Mouse (Mus musculus): ENCODE measurements around the gene Prdm8.

Prdm8 gene

DNA sequence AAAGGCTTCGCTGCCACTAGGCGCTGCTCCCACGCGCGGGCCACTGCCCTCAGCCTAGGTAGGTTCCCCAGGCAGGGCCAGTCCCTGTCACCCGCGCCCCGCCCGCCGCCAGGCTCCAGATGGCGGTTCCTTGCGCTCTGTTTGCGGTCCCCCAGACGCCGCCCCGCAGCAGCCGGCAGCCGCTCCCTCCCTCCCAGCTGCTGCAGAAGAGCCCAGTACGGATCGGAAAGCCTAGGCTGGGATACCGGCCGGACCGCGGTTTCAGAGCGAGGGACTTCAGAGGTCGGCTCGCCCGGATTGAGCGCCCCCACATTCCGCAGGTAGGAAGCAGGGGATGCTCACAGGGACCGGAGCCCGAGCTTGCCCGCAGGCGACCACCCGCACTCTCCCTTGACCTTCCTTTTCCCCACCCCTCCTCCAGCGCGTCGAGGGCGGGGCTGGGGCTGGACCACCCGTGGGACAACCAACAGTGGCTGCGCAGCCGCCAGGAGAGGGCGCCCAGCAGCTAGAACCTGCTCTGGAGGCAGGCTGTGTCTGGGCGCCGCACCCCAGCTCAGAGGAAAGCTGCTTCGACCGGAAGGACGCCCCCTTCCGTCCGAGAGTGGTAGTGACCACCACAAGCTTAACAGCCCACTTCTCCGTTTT is at the start of gene Prdm8:
Gene Prdm8, plus strand, starts transcription at position 19 of the 645 bp plus-strand sequence.
- in situ Hi-C loops (cut with MboI; ENCODE audit: low pct_unique_long_range_greater_than_20kb in 1 of 2, low sequenced_read_pairs in 2 of 2, unreplicated experiment in 1 of 2), result no loop called here

DNA sequence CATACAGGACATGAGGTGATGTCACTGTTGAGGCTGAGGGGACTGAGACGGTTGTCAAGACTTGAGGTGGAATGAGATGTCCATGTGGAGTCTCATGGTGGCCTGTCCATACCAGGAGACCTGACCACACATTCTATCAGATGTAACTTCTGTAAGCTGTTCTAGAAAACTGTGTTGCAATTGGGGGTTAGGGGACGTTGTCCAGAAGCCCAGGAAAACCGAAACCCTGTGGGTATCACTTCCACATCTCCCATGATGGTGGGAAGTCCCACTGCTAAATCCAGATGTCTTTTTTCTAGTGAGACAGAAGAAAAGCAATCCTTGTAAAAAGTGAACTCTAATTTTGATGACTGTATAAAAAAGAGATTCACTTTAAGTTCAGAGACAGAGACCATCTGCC is 39.9 kb upstream of the Prdm8 start:
- in situ Hi-C loops (cut with MboI; ENCODE audit: low pct_unique_long_range_greater_than_20kb in 1 of 2, low sequenced_read_pairs in 2 of 2, unreplicated experiment in 1 of 2), result no loop called here

DNA sequence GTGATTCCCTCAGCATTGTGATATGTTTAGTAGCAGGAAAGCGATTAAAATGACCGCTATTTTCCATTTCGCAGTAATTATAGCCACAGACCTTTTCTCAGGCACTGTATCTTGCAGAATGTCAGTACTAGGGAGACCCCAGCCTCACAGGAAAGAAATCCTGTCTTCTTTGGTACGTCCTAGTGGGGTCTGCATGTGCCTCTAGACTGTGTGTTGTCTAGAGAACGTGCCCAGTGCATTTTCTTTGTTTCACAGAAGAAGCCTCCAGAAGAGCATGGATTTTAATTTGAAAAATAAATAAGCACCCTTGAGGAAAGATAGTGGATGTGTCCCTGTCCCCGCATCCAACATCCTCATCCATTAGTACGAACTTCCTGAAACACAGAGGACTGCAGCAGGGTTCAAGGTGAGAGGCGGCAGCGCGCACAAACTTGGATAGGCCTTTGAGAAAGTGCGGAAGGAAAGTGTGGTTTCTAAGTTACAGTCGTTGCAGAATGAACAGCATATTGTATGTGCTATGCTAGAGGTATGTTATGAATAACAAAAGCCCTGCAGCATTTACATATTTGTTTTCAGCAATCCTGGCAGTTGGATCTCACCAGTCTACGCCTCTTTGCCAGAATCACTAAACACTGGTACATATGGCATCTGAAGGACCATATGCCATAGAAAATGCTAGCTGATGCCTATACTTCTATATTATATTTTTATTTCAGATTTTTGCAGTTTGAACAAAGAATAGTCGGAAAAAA is 28.3 kb upstream of the Prdm8 start:
- in situ Hi-C loops (cut with MboI; ENCODE audit: low pct_unique_long_range_greater_than_20kb in 1 of 2, low sequenced_read_pairs in 2 of 2, unreplicated experiment in 1 of 2), result no loop called here

DNA sequence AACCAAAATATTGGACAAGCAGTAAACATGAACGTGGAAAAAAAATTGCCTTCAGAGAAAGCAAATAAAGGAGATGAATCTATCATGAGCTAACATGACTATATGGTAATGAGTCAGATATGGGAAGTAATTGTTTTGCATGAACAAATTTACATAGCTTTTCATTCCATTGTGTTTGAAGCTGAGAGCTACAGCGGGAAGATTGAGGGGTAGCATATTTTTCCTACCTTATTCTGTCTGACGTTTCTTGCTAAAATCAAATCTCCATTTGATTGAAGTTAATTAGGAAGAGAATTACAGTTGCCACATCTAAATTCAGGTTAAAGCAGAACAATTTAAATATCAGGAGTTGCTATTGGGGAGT is 27.7 kb upstream of the Prdm8 start:
- in situ Hi-C loops (cut with MboI; ENCODE audit: low pct_unique_long_range_greater_than_20kb in 1 of 2, low sequenced_read_pairs in 2 of 2, unreplicated experiment in 1 of 2), result no loop called here

DNA sequence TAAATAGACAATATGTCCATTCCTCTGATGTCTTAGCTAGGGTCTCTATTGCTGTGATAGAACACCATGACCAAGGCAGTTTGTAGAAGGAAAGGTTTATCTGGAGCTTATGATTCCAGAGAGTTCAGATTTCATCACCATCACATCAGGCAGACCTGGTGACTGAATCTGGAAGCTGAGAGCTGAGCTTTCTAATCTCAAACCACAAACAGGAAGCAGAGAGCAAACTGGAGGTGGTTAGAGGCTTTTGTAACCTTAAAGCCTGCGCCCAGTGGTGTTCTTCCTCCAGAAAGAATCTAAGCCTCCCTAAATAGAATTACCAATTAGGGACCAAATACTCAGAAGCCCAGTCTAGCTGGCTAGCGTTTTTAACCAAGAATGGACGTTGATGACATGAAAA is 20.1 kb upstream of the Prdm8 start:
- in situ Hi-C loops (cut with MboI; ENCODE audit: low pct_unique_long_range_greater_than_20kb in 1 of 2, low sequenced_read_pairs in 2 of 2, unreplicated experiment in 1 of 2), result no loop called here

DNA sequence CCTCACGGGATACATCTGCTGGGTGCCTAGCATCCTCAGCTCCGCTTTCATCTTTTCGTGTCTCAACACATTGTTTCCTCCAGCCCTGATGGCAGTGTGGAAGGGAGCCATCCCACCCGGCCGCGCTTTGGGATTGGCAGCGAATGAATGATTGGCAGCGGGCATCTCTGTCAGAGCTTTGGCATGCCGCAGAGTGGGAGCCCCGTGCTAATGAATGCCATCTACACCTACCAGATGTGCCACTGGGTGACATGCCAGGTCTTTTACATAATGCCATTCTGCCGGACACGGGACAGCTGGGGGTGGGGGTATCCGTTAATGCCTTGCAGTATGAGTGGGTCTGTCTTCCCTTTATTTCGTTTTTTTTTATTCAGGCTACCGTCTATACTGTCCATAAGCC is 882 bp upstream of the Prdm8 start:
- in situ Hi-C loops (cut with MboI; ENCODE audit: low pct_unique_long_range_greater_than_20kb in 1 of 2, low sequenced_read_pairs in 2 of 2, unreplicated experiment in 1 of 2), result no loop called here

DNA sequence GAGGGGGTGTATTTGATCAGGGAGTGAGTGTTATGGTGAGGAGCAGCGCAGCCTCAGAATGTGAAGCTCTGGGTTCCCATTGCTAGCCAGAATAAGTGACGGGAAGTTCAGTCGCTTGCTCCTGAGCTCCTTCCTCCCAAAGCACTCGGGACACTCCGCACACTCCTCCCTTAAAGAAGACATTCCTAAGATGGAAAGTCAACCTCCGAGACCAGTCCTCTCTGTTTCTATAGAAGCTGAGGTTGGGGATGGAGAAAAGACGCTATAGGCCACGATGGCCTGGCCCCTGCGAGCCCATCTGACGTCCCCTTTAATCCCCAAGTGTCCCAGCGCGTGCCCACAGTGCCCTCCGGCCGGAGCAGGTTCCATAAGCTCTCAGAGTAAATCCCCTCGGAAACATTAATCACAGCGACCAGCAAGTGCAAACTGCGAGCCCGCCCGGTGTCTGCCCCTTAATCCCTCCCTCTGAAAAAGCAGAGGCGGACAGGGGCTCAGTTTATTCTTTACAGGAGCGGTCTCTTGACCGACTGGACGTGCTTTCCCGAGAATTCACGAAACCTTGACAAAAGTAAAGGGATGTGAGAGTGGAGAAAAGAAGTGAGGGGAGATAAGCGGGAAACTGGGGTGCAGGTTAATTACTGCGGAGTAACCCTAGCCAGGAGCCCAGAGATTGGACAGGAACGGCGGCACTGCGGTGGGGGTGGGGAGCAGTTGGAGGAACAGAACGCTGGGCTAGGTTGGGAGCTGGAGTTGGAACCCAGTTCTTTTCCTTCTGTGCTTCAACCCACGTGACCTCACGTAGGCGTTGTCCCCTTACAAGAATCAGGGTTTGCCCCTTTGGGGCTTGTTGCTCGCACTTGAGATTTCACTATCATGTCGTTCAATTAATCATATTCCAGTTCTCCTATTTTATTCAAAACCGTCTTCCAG is 1.6 kb downstream of the Prdm8 start:
- in situ Hi-C loops (cut with MboI; ENCODE audit: low pct_unique_long_range_greater_than_20kb in 1 of 2, low sequenced_read_pairs in 2 of 2, unreplicated experiment in 1 of 2), result no loop called here

DNA sequence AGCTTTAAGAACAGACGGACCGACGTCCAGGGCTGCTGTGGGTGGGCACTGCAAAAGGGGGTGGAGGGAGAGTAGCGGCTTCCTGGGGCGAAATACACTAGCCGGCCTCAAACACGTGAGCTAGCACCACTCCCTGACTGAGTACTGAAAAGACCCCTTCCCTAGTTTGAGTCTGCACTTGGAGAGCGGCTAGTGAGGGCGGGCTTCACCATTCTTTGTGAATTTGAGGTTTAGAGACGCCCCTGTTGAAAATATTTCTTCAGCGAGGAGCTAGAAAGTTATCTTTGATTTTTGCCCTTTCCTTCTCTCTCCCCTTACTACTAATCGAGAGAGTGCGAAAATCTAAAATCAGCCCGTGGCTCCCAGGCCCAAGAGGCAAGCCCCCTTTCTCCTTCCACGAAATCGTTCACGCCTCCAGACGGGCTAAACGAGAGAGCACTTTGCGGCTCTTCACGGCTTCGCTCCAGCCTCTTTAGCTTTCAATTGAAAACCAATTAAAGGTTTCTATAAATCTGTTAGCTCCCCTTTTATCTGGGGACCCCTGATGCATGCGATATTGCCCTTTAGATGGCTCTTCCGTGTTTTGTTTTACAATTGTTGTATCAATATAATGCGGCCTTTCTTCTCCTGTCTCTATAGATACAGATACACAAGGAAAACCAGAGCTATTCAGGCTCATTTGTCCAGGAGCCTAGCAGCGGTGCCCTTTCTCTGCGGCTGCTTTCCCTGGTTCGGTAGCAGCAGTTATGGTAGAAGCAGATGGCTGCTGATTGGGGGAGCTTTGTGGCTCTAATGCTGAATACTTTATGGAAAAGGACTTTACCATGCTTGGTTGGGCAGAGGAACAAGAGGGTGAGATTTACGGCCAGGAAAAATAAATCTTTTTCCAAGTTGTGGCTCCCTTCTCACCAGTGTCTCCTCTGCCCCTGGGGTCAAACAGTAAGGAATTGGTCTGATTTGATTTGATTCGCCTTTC is 2.7 kb downstream of the Prdm8 start:
- in situ Hi-C loops (cut with MboI; ENCODE audit: low pct_unique_long_range_greater_than_20kb in 1 of 2, low sequenced_read_pairs in 2 of 2, unreplicated experiment in 1 of 2), result no loop called here

DNA sequence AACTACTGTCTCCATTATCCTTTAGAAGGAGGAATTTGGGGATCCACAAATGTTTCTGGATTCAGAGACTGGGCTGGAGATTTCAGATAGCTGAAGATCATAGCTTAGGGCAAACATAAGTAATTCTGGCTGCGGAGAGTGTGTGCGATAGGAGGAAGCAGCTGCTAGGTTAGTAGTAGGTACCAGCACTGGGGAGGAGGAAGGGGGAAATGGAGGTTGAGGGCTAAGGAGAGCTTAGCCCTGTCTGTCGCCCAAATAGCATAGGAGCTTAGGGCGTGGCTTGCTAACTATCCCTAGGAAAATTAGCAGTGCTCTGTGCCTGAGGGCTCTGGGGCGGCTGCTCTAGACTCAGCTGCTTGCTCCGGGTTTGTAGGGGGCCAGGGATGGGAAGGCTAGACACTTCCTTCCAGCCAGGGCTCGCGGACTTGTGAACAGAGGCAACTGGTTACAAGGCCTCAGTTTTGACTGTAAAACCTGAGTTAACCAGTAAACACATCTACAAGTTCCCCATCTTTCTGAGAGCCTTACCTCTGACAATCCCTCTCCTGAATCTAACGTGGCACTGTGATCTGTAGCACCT is 4.7 kb downstream of the Prdm8 start:
- in situ Hi-C loops (cut with MboI; ENCODE audit: low pct_unique_long_range_greater_than_20kb in 1 of 2, low sequenced_read_pairs in 2 of 2, unreplicated experiment in 1 of 2), result no loop called here

DNA sequence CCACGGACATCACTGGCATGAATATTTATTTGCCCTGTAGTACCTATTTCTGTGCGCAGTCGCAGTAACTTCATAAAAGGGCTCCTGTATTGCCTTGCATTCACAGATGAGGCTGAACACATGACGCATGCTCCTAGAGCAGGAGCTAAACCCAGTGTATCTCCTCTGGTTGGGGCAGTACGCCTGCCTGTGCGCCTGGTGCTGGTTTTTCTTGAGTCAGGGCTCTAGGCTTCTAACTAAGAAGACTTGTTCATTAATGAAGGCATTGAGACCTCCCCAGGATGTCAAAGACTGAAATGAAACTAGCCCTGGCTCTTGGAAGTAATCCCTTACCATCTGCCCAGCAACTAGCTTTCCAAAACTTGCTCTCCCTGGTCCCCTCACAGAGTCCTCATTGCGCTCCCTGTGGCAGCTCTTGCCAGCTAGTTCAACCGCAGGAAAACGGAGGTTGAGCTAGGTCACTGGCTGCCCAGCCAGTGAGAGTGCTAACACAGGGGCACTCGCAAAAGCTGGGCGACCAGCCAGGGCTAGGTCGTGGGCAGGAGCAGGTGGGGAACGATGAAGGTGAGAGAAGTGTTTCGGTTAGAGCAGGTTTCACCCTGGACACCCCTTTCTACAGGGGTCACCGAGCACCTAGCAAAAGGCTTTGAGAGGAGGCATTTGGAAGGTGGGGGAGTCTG is 5.6 kb downstream of the Prdm8 start:
- in situ Hi-C loops (cut with MboI; ENCODE audit: low pct_unique_long_range_greater_than_20kb in 1 of 2, low sequenced_read_pairs in 2 of 2, unreplicated experiment in 1 of 2), result no loop called here

DNA sequence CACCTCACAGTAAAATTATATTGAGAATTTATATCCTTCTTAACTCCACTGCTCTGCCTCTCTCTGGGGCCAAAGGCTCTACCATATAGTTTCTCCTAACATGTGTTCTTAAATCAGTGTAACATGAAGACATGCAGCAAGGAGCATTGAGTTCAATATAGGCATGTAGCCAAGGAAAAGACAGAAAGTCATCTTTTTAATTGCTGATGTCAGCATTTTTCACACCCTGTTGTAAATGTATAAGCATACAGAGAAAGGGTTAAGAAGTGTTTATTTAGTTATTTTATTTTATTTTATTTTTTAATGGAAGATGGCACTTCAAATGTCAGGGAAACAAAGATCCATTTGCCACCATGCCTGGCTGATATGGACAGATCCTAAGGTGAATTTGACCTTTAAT is 6.7 kb downstream of the Prdm8 start:
- in situ Hi-C loops (cut with MboI; ENCODE audit: low pct_unique_long_range_greater_than_20kb in 1 of 2, low sequenced_read_pairs in 2 of 2, unreplicated experiment in 1 of 2), result no loop called here

DNA sequence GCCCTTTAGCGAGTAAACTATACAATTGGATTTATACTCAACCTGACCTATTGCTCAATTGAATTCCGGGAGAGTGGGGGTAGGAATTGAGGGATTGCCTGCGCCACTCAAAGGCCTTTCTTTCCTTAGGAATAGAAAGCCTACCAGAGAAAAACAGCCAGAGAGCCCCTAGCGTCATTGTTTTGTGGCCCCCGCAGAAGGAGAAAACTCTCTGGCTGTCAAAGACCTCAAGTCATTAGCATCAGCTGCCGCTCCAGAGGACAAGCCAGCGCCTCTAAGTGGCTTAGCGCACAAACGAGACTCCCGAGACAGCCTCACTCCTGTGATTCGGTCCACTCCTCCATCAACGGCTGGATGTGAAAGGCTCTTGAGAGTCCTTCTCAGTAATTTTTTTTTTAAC is 12.6 kb downstream of the Prdm8 start:
- in situ Hi-C loops (cut with MboI; ENCODE audit: low pct_unique_long_range_greater_than_20kb in 1 of 2, low sequenced_read_pairs in 2 of 2, unreplicated experiment in 1 of 2), result loop anchor here (10.0 to 25.0 kb wide), 3 partner anchors 75 to 1067 kb away; partner anchors contain the start of genes Bmp3 (in 2 of the 2), Paqr3 (in 2 of the 2) and Fgf5 (in 1 of the 2)

DNA sequence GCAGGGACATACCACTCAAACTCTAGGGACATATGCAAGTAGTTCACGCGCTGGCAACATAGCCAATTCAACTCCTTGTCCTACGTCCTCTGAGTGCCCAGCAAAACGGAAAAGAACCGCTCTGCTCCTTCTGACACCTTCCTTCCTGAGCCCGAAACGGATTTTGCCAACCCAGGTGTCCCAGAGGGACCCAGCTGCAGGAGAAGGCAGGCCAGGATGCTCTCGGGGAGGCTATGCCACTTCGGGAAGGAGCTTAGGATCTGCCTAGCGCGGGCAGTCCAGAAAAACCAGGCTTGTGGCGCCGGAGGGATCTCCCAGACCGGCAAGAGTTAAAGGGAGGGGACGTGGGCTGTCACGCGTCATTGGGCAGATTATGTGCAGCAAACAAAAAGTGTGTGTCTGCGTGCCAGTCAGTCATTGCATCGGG is 13.5 kb downstream of the Prdm8 start:
- in situ Hi-C loops (cut with MboI; ENCODE audit: low pct_unique_long_range_greater_than_20kb in 1 of 2, low sequenced_read_pairs in 2 of 2, unreplicated experiment in 1 of 2), result loop anchor here (10.0 to 25.0 kb wide), 3 partner anchors 74 to 1068 kb away; partner anchors contain the start of genes Bmp3 (in 2 of the 2), Paqr3 (in 2 of the 2) and Fgf5 (in 1 of the 2)

DNA sequence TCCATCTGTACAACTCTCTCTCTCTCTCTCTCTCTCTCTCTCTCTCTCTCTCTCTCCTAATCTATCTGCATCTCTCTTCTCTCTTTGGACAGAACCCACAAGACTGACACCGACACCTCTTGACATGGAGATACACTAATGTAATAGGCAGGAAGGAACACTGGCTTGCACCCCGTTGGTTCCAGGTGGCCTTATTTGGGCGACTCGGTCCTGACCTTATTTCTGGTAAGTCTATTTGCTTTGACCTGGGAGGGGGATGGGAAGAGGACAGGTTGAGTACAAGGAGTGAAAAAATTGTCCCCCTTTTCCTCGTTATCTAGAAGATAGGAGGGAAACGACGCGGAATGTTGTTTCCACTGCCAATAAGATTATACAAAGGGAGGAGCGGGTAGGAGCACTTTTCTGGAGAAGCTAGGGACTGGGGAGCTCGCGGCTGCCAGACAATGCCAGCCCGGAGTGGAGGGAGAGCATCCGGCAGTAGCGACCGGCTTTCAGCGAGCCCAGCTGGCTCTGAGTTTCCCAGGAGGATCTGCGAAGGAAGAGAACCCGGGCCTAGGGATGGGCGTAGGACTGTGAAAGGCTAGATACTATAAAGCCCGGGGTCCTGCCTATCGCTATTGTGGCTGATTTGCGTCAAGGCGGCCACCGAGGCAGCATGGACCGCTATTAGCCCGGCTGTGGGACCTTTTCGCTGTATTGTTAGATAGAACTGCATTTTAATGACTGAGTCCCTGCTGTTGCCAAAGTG is 14.1 kb downstream of the Prdm8 start:
- in situ Hi-C loops (cut with MboI; ENCODE audit: low pct_unique_long_range_greater_than_20kb in 1 of 2, low sequenced_read_pairs in 2 of 2, unreplicated experiment in 1 of 2), result loop anchor here (10.0 to 25.0 kb wide), 3 partner anchors 74 to 1069 kb away; partner anchors contain the start of genes Bmp3 (in 2 of the 2), Paqr3 (in 2 of the 2) and Fgf5 (in 1 of the 2)

DNA sequence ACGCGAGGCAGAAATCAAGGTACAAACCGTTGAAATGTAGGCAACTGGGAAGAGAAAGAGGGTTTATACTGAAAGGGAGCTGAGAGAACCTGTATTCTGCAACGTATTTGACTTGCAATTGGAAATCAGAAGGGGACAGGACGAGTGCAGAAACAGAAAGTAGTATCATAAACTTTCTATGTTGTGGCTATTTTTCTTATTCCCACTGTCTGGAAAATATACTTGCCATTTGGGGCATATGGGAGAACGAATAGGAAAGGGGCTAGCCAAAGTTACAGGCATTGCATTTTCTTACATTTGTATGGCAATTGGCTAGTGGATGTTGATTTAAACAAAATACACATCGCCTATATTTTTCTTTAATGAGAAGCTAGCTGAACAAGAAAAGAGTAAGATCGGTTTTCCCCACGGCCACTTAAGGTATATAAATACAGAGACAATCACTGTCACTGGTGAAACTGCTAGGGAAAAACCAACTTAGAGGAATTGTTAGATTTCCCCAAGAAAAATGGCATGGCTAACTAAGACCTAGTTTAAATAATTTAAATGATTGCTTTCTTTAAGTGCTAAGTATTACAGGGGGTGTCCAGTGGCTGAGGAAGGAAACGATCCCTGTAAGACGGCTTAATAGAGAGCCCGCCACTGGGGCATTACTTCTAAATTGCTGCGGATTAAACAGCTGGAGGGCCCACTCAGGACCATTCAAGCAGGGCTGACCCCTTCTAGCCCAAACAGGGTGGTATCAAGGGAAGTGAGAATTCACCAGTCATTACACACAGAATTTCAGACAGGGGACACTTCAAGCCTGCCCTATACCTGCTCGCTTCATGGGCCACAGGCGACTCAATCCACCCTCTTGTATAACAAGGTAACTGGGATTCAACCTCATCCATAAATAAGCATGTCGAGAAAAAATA is 14.9 kb downstream of the Prdm8 start:
- in situ Hi-C loops (cut with MboI; ENCODE audit: low pct_unique_long_range_greater_than_20kb in 1 of 2, low sequenced_read_pairs in 2 of 2, unreplicated experiment in 1 of 2), result loop anchor here (10.0 to 25.0 kb wide), 3 partner anchors 73 to 1070 kb away; partner anchors contain the start of genes Bmp3 (in 2 of the 2), Paqr3 (in 2 of the 2) and Fgf5 (in 1 of the 2)

All from mouse embryonic stem cell (cell line).